Mouse (Mus musculus) left cerebral cortex, adult 8-10 months (tissue): Measurements from ENCODE around the gene Tfam. TPM values are rescaled to one million over a fixed set of nuclear protein-coding genes. Genes with fewer than 3 reads are reported as not detected.

Source experiments
- total RNA-seq, 4 experiments: library from RNA; stranded (reverse); gene quantifications; 2 replicates each; pipeline ENCODE4 v1.2.4; 2022

The Tfam gene
- total RNA-seq, 4 experiments from 2014 or later = 33.2 to 49.2 (median 37.5) TPM

Other genes starting within 250 kb of the Tfam start
- gene Bicc1, start 78.6 kb downstream of the Tfam start, total RNA-seq = 1 to 10 TPM; 5.4 to 7.1 (median 6.0) TPM
- 10 to 100 TPM; 44.2 to 53.7 (median 48.5) TPM for gene Ube2d1, start 47.0 kb upstream of the Tfam start, total RNA-seq
- 100 to 1,000 TPM; 121 to 129 (median 127) TPM for gene Cisd1, start 106.7 kb upstream of the Tfam start, total RNA-seq
- gene Ipmk, start 109.5 kb upstream of the Tfam start, total RNA-seq = 10 to 100 TPM; 25.8 to 31.7 (median 29.2) TPM